Mouse (Mus musculus): ENCODE data around the gene Eml5.
A peak's percentile ranks its signal among the peaks of the same experiment; 100 is the strongest.

Eml5 gene

DNA sequence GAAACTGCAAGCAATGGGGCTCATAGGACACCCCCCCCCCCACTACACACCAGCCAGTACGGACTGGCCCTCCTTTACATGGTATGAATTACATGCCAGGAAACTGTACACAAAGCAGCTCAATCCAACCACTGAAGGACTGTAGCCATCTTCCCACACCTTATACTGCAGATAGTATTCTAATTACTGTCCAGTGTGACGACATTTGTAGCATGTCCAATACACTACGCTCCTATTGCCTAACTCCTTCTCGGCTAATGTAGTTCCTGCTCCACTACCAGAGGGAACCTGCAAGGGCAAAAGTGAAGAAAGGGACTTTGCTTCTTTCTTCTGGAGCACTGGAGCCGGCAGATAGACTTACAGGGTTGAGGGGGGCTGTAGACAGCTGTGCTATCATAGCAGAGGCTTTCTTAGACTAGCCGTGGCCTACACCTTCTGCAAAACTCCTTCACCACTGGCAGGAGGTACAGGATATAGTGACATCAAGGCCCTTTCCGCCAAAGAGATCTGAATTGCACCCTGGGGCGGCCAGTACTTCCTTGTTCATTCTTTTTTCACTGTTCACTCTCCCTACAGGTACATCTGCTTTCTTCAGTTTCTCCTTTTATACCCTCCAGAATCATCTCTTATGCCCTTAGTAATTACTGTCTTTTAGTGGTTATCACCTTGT, 68.2 kb downstream of the Eml5 start:
- no peak for DNase-seq

DNA sequence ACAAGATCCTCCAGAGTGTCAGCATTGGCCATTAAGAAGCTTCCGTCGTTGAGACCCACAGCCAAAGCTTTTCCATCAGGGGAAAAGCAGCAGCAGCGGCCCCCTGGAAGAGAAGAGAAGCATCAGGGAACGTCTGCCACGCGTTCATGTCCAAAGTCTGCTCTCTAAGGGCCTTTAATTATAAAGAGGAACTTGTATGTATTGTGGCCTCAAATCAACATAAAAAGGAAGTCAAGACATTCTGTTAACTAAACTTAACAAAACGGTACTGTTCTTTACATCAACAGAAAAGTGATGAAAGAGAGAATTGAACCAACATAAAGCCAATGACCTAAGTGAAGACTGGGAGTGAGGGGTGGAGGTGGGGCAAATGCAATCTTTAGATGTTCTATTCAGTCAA, 70.2 kb downstream of the Eml5 start:
- no peak for DNase-seq

GRCm38 (mm10) chr12:98820781-98821180, 80.5 kb downstream of the Eml5 start:
- no peak for DNase-seq

DNA sequence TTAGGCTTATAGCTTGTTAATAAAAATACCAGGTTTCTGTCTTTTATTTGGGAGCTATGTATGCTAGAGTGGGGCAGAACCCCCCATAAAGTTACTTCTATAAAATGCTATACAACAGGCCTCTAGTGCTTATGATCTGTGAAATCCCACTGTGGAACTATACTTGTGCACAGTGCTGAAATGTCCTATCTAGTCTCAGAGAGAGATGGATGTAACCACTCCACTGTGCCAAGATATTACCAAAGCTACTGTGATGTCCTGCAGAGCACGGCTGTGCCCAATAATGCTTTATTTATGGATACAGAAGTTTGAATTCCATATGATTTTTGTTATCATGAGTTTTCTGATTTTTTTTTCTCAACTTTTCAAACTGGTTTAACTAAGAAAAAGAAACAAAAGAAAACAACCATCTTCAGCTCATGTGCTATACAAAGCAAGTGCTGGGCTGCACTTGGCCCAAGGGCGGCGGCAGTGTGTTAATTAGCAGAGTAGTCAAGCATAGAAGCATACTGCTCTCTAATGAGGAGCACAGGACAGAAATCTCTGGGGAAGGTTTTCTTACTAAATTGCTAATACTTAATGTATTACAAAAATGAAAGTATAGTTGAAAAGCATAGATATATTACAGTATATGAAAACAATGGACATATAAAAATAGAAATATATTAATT, 97.1 kb downstream of the Eml5 start:
- peak in 1 of 2 experiments; percentile 15 for DNase-seq

DNA sequence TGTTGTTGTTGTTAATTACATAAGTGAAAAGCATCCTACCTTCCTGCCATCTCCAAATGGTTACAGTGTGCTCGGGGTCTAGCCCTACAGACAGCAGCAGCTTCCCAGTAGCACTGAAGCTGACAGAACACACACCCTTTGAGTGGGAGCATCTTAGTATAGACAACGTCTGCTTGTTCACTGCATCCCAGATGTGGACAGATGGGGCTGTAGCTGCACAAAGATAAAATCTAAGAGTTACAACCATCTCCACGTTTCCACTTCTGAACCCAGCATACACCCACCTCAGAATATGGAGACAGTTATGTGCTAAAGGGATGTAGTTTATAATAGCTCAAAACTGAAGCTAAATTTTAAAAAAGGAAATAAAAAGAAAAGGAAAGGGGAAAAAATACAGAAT, 99.0 kb downstream of the Eml5 start:
- no peak for DNase-seq

DNA sequence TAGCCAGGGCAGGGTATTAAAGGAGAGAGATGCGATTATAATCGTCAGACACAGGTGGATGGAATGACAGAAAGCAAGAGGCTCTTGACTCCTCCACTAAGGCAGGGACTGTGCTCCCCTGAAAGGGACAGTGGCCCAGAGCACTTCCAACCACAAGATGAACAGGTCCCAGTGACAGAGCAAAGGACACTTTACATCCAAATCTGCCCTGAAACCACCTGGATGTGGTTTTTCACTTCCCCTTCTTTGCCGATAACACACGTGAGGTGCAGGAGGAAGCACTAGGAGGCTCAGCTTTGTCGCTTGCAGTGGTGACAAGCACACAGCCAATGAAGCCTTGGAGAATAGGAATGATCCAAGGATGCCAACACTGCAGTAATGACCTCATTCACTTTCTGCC, 101.0 kb downstream of the Eml5 start:
- no peak for DNase-seq

GRCm38 (mm10) chr12:98795731-98796318, 105.5 kb downstream of the Eml5 start:
- DNase-seq: no peak

GRCm38 (mm10) chr12:98784251-98784650, 117.0 kb downstream of the Eml5 start:
- DNase-seq: no peak

- peak; percentile 15 to 31 for DNase-seq
Observed at GRCm38 (mm10) chr12:98779148-98779547, 122.1 kb downstream of the Eml5 start.

DNA sequence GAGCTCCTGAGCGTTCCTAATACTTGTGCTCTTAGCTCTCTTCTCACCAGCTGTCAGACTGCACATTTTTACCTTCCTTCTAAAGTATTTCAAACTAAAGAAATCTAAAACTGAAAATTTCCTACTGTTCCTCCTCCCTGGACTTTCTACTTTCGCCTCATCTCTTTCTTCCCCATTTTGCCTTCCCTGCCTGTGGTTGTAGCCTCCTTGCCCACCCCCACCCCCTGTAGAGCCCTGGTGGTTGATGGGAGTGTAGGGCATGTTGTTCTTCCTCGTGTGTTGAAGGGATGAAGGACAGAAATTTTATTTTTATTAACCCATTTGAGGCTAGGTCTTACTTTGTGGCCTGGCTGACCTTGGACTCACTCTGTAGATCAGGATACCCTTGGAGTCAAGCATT, 123.8 kb downstream of the Eml5 start:
- no peak for DNase-seq

DNA sequence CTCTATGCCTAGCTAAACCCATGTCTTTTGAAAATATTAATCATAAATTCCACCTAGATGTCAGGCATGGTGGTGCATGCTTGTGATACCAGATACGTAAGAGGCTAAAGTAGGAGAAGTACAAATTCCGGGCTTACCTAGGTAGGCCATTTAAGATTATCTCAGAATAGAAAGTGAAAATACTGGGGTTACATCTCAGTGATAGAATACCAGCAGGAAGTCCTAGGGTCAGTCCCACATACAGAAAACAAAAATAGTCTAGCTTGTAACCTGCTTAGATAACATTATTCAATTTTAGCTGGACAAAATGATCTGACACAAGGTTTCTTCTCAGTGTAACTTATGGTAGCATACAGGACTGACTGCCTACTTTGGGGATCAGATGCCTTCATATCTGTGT, 135.0 kb downstream of the Eml5 start:
- DNase-seq: no peak

DNA sequence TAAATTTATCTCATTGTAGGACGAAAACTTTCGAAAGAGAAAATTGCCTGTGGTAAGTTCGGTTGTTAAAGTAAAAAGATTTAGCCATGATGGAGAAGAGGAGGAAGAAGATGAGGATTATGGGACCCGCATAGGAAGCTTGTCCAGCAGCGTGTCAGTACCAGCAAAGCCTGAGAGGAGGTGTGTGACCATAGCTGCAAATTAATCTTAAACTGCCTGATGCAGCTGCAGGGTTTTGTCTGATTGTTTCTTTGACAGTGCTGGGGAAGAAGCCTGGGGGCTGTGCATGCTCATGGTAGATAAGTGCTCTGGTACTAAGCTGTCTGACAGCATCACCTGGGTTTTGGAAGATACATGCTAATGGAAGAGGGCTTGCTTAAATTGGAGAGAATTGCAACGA, 141.6 kb downstream of the Eml5 start:
- no peak for DNase-seq

- no peak for DNase-seq
Observed at GRCm38 (mm10) chr12:98757636-98758035, 143.6 kb downstream of the Eml5 start.

GRCm38 (mm10) chr12:98747380-98747753, 153.9 kb downstream of the Eml5 start:
- DNase-seq: no peak

DNA sequence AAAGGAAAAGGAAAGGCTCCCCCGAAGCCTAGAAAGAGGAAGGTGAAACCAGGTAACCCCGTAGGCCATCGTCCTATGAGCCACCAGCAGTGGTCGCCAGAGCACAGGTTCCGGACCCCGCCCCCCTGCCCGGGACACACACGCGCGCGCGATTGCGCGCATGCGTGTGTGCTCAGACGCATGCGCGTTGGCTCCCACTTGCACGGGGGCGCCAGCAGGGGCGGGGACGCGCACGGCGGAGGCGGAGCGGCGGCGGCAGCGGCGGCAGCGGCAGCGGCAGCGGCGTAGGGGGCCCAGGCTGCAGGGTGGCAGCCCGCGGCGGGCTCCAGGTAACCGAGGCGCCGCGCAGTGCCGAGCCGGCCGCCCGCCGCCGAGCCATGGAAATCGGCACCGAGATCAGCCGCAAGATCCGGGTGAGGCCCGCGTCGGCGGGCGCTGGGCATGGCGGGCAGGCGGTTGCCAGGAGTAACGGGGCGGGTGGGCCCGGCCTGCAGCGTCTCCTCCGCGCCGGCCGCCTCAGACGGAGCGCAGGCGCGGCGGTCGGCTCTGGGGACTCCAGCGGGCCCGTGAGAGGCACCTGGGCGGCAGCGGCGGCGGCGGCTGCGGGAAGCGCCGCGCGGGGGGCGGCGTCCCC, 154.4 kb downstream of the Eml5 start, which contains the start of gene Zc3h14:
Gene Zc3h14 (plus strand): TSS at position 219 of the 634 bp plus-strand sequence.
- DNase-seq: peak; percentile 88 to 94

DNA sequence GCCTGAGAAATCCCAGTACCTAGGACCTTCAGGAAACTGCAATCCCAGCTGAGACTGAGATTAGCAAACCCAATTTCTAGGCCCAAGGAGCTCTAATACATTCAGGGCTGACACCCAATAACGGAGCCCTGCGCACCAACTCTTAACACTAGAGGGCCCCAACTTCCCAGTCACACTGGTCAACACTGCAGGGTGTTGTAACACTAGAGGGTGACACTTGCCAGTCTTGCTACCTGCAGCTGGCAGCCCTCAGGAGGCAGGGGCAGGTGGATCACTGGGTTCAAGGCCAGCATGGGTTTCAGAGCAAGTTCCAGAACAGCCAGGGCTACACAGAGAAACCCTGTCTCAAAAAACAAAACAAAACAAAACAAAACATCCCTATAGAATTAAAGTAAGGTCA, 155.2 kb downstream of the Eml5 start:
- peak in 1 of 2 experiments; percentile 32 for DNase-seq

DNA sequence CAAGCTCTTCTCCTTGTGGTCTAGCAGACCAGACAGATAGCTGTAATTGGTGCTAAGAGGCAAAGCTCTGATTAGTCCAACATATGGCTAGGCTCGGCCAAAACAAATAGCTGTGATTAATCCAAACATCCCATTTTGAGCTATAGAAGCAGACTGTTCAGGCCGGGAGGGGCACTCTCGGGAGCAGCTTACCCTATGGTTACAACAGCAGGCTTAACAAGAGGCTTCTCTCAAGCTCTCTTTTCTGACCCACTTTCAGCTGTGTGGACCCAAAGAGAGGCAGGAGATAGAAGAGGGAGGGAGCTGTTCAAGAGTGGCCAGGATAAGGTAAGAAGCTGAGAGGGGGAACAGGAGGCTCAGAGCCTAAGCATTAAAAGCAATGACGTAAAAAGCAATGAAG, 155.7 kb downstream of the Eml5 start:
- DNase-seq: no peak

DNA sequence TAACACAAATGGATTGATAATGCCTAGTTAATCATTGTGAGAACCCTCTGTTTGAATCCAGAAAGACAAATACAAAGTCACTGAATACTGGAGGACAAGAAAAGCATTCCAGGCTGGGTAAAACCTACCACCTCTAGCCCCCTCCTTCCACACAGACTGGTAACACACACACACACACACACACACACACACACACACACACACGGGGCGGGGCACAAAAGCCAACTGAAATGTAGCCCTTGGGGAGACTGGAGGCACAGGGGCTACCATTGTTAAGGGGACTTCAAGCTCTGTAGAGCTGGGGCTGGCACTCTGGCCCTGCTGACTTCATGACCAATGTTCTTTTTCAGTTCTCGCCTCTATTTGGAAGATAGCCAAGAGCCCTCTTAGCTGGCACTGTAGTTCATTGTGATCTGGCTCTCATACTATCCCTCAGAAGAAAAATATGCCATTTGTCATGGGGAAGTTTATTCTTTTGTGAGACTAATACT, 160.2 kb downstream of the Eml5 start:
- no peak for DNase-seq

DNA sequence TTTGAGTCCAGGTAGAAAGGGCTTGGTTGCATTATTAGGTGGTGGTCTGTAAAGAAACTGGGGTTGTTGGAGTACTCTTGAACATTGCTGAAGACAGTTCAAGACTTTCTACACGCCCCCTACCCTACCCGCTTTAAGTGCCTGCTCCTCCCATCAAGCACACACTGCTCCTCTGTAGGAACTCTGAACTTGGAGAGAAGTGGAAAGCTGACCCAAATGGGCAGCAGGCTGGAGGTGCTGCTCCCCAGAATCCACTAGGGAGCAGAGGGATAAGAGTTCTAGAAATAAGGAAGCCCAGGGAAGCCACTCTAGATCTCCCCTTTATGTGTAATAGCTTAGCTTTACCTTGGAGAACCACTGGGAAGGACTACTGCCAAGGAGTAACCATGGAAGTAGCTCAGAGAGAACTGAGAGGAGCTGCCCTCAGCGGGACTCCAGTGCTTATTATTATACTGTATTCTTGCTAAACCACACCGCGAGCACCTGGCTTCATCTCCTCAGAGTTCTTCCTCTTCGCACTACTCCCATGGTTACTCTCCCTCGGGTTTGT, 163.4 kb downstream of the Eml5 start:
- no peak for DNase-seq

- peak; percentile 54 to 63 for DNase-seq
Observed at GRCm38 (mm10) chr12:98736951-98737800, 164.1 kb downstream of the Eml5 start, which contains the start of gene Ptpn21. Gene Ptpn21, minus strand, starts transcription at chr12:98737405.

All from cerebellum, postnatal 36 days (tissue).